In genomic region chr1:168300505-168300904, GRCm38 (mm10) we compare ENCODE assay signal across 13 mouse cellular contexts.
DNase-seq lines count a peak whose midpoint lies in the region; ATAC-seq and TF ChIP-seq lines count a peak whose summit lies in the region.
"Had no signal": no experiment of that assay in that cellular context is flagged by ENCODE, and none has a peak within 500 bp of the region (broad histone marks: within the 10 kb centered on the region; RNA-seq: fewer than 3 reads in every experiment).

No protein-coding gene starts in this region.

- intact Hi-C loops in left cerebral cortex, postnatal 25 days (cut with DNase I), result no loop called here

- no peak for DNase-seq in forebrain, embryonic 11.5 days (ENCODE audit: low spot score)
- DNase-seq in liver, postnatal 0 days, result no peak
- DNase-seq in kidney, postnatal 14 days, result no peak
- DNase-seq in left cerebral cortex, postnatal 25 days (ENCODE audit: low spot score in 2 of 2), result no peak
- DNase-seq: kidney, postnatal 4 days had no signal

- no peak overlapping the region; the same call in 1 of the 2 replicates for H3K9ac ChIP-seq in forebrain, embryonic 12.5 days
- no peak overlapping the region for H3K9ac ChIP-seq in forebrain, embryonic 11.5 days (ENCODE audit: low read length)
- H3K9ac ChIP-seq in embryonic facial prominence, embryonic 13.5 days, result no peak overlapping the region
- peak overlapping the region; percentile 65 for H3K9ac ChIP-seq in hindbrain, embryonic 13.5 days
- H3K9ac ChIP-seq in midbrain, embryonic 16.5 days (ENCODE audit: low read depth, low read length), result peak overlapping the region; percentile 50
- no peak overlapping the region for H3K9ac ChIP-seq in liver, postnatal 0 days (replicated peaks)

- no peak for TF ChIP-seq CTCF in liver, postnatal 0 days (IDR thresholded peaks at IDR 0.05; ENCODE audit: low read depth)

- H3K36me3 ChIP-seq in forebrain, embryonic 12.5 days (replicated peaks), result no peaks in the 10 kb centered on the region
- no peaks in the 10 kb centered on the region for H3K36me3 ChIP-seq in forebrain, embryonic 11.5 days (ENCODE audit: control insufficient read depth, insufficient read depth, low read length)
- H3K36me3 ChIP-seq in embryonic facial prominence, embryonic 13.5 days, result peaks cover 3% of the 10 kb centered on the region; the same call in 1 of the 2 replicates
- H3K36me3 ChIP-seq in hindbrain, embryonic 13.5 days, result no peaks in the 10 kb centered on the region
- no peaks in the 10 kb centered on the region for H3K36me3 ChIP-seq in midbrain, embryonic 16.5 days (ENCODE audit: control insufficient read depth, insufficient read depth, low read length)
- no peaks in the 10 kb centered on the region for H3K36me3 ChIP-seq in liver, postnatal 0 days (replicated peaks; ENCODE audit: insufficient read depth, low read length)

- no peak for TF ChIP-seq EP300 in liver, postnatal 0 days (IDR thresholded peaks at IDR 0.05; ENCODE audit: low read depth)

- peak overlapping the region; percentile 72 for H3K27ac ChIP-seq in forebrain, embryonic 12.5 days
- no peak overlapping the region for H3K27ac ChIP-seq in forebrain, embryonic 11.5 days (ENCODE audit: low read depth, low read length)
- 0 out of 2 replicates have a peak overlapping the region, but pooled peaks have one; percentile 11 for H3K27ac ChIP-seq in embryonic facial prominence, embryonic 13.5 days
- H3K27ac ChIP-seq in hindbrain, embryonic 13.5 days, result peak overlapping the region; percentile 93
- peak overlapping the region; percentile 80 for H3K27ac ChIP-seq in midbrain, embryonic 16.5 days (ENCODE audit: low read length)
- H3K27ac ChIP-seq in liver, postnatal 0 days (ENCODE audit: low read depth), result no peak overlapping the region

- no peaks in the 10 kb centered on the region for H3K9me3 ChIP-seq in forebrain, embryonic 12.5 days
- H3K9me3 ChIP-seq in forebrain, embryonic 11.5 days (ENCODE audit: control insufficient read depth, low read length), result no peaks in the 10 kb centered on the region; the same call in 1 of the 2 replicates
- no peaks in the 10 kb centered on the region for H3K9me3 ChIP-seq in embryonic facial prominence, embryonic 13.5 days
- H3K9me3 ChIP-seq in hindbrain, embryonic 13.5 days, result no peaks in the 10 kb centered on the region
- H3K9me3 ChIP-seq in midbrain, embryonic 16.5 days (replicated peaks; ENCODE audit: control insufficient read depth, low read length, poor library complexity, severe bottlenecking), result no peaks in the 10 kb centered on the region
- H3K9me3 ChIP-seq in liver, postnatal 0 days (ENCODE audit: low read length), result no peaks in the 10 kb centered on the region

- no peak overlapping the region for H3K4me3 ChIP-seq in forebrain, embryonic 12.5 days (replicated peaks)
- no peak overlapping the region for H3K4me3 ChIP-seq in forebrain, embryonic 11.5 days (ENCODE audit: low read depth, low read length)
- H3K4me3 ChIP-seq in embryonic facial prominence, embryonic 13.5 days, result no peak overlapping the region
- no peak overlapping the region for H3K4me3 ChIP-seq in hindbrain, embryonic 13.5 days
- H3K4me3 ChIP-seq in midbrain, embryonic 16.5 days (ENCODE audit: low read depth, low read length), result no peak overlapping the region
- no peak overlapping the region for H3K4me3 ChIP-seq in liver, postnatal 0 days (ENCODE audit: low read depth, low read length)

- H3K4me2 ChIP-seq in forebrain, embryonic 12.5 days, result peak overlapping the region; percentile 31; the same call in 1 of the 2 replicates
- no peak overlapping the region for H3K4me2 ChIP-seq in forebrain, embryonic 11.5 days (ENCODE audit: low read depth, low read length, severe bottlenecking)
- H3K4me2 ChIP-seq in embryonic facial prominence, embryonic 13.5 days, result no peak overlapping the region
- H3K4me2 ChIP-seq in hindbrain, embryonic 13.5 days, result peak overlapping the region; percentile 39
- H3K4me2 ChIP-seq in midbrain, embryonic 16.5 days (ENCODE audit: low read length), result peak overlapping the region; percentile 39
- no peak overlapping the region for H3K4me2 ChIP-seq in liver, postnatal 0 days (ENCODE audit: low read depth, low read length)
- H3K4me2 ChIP-seq: liver, embryonic 11.5 days had no signal

- peaks cover 40% of the 10 kb centered on the region for H3K4me1 ChIP-seq in forebrain, embryonic 12.5 days
- peaks cover 2% of the 10 kb centered on the region; the same call in 1 of the 2 replicates for H3K4me1 ChIP-seq in forebrain, embryonic 11.5 days (replicated peaks; ENCODE audit: control insufficient read depth, insufficient read depth, low read length)
- H3K4me1 ChIP-seq in embryonic facial prominence, embryonic 13.5 days, result peaks cover 28% of the 10 kb centered on the region
- peaks cover 42% of the 10 kb centered on the region for H3K4me1 ChIP-seq in hindbrain, embryonic 13.5 days (replicated peaks)
- H3K4me1 ChIP-seq in midbrain, embryonic 16.5 days (ENCODE audit: control insufficient read depth, insufficient read depth, low read length), result peaks cover 26% of the 10 kb centered on the region
- H3K4me1 ChIP-seq in liver, postnatal 0 days (ENCODE audit: insufficient read depth), result peaks cover 4% of the 10 kb centered on the region; the same call in 1 of the 2 replicates

- no peaks in the 10 kb centered on the region for H3K27me3 ChIP-seq in forebrain, embryonic 12.5 days
- no peaks in the 10 kb centered on the region for H3K27me3 ChIP-seq in forebrain, embryonic 11.5 days (ENCODE audit: control insufficient read depth, insufficient read depth, low read length)
- no peaks in the 10 kb centered on the region for H3K27me3 ChIP-seq in embryonic facial prominence, embryonic 13.5 days
- no peaks in the 10 kb centered on the region for H3K27me3 ChIP-seq in hindbrain, embryonic 13.5 days
- H3K27me3 ChIP-seq in midbrain, embryonic 16.5 days (ENCODE audit: control insufficient read depth, insufficient read depth, low read depth, low read length), result no peaks in the 10 kb centered on the region
- H3K27me3 ChIP-seq in liver, postnatal 0 days (ENCODE audit: insufficient read depth, low read length), result no peaks in the 10 kb centered on the region
- H3K27me3 ChIP-seq: CH12.LX, Patski had no signal

- WGBS in forebrain, embryonic 12.5 days, result 58% methylated on average over 6 of the region's 6 CpGs
- WGBS in forebrain, embryonic 11.5 days, result 83% methylated on average over 6 of the region's 6 CpGs
- WGBS in embryonic facial prominence, embryonic 13.5 days, result 76% methylated on average over 6 of the region's 6 CpGs
- 48% methylated on average over 6 of the region's 6 CpGs for WGBS in hindbrain, embryonic 13.5 days
- WGBS in midbrain, embryonic 16.5 days, result 64% methylated on average over 6 of the region's 6 CpGs
- 84% methylated on average over 6 of the region's 6 CpGs for WGBS in liver, postnatal 0 days (ENCODE audit: insufficient replicate concordance)

- no peak for ATAC-seq in forebrain, embryonic 12.5 days (ENCODE audit: low FRiP score)
- no peak for ATAC-seq in forebrain, embryonic 11.5 days (replicated peaks; ENCODE audit: low FRiP score)
- ATAC-seq in embryonic facial prominence, embryonic 13.5 days (ENCODE audit: insufficient number of reproducible peaks, insufficient read depth, low FRiP score, low TSS enrichment, low read depth), result no peak
- ATAC-seq in hindbrain, embryonic 13.5 days (ENCODE audit: low FRiP score), result no peak
- ATAC-seq in midbrain, embryonic 16.5 days, result no peak
- no peak for ATAC-seq in liver, postnatal 0 days
- ATAC-seq: intestine, postnatal 0 days; Patski had no signal

Comparison
In these comparisons a context has a peak if more than half of its experiments do, and no peak if none do; other contexts are left out.
1. H3K27ac ChIP-seq: peak in forebrain, embryonic 12.5 days (single experiment), embryonic facial prominence, embryonic 13.5 days (single experiment), hindbrain, embryonic 13.5 days (single experiment) and midbrain, embryonic 16.5 days (single experiment); none in forebrain, embryonic 11.5 days (single experiment) and liver, postnatal 0 days (single experiment).
2. H3K4me2 ChIP-seq: peak in forebrain, embryonic 12.5 days (single experiment), hindbrain, embryonic 13.5 days (single experiment) and midbrain, embryonic 16.5 days (single experiment); none in forebrain, embryonic 11.5 days (single experiment), embryonic facial prominence, embryonic 13.5 days (single experiment) and liver, postnatal 0 days (single experiment).
3. H3K9ac ChIP-seq: peak in hindbrain, embryonic 13.5 days (single experiment) and midbrain, embryonic 16.5 days (single experiment); none in forebrain, embryonic 12.5 days (single experiment), forebrain, embryonic 11.5 days (single experiment), embryonic facial prominence, embryonic 13.5 days (single experiment) and liver, postnatal 0 days (single experiment).